Mouse (Mus musculus): ENCODE results near the gene Med12. TPM values are rescaled to one million over a fixed set of nuclear protein-coding genes. Genes with fewer than 3 reads are reported as not detected.

Gene Med12
- polyA plus RNA-seq, 1 experiment from 2014 or later: 17.6 TPM

- Histone ChIP-seq H3K4me2 (ENCODE audit: low read length) (no peak overlapping the region), H3K9ac (ENCODE audit: low read depth, low read length) (no peak overlapping the region), H3K4me1 (ENCODE audit: control insufficient read depth, insufficient read depth, low read depth, low read length) (no peaks in the 10 kb centered on the region), H3K36me3 (ENCODE audit: control insufficient read depth, insufficient read depth, low read length) (no peaks in the 10 kb centered on the region), H3K27me3 (replicated peaks; ENCODE audit: control insufficient read depth, insufficient read depth, low read length) (no peaks in the 10 kb centered on the region), H3K9me3 (ENCODE audit: control insufficient read depth, low read length) (no peaks in the 10 kb centered on the region), H3K27ac (ENCODE audit: low read depth, low read length) (no peak overlapping the region), H3K4me3 (ENCODE audit: low read length) (no peak overlapping the region)
- ATAC-seq: no peak
- WGBS: 49% methylated on average over 4 of the region's 4 CpGs
Measured at GRCm38 (mm10) chrX:101346475-101346874, 72.6 kb downstream of the Med12 start.

Other genes with a start within 250 kb of the Med12 start
- 0.11 TPM in 1 of 2 replicates, not detected in the other for gene Tex11, start 214.4 kb upstream of the Med12 start, polyA plus RNA-seq (2015; fragmentation: Nextera tagmentation; extraction: Ambion mirVana)
- gene Slc7a3, start 188.0 kb upstream of the Med12 start, polyA plus RNA-seq (2015; fragmentation: Nextera tagmentation; extraction: Ambion mirVana): 10.2 and 13.4 TPM in 2 replicates
- gene Snx12, start 51.5 kb upstream of the Med12 start, polyA plus RNA-seq (2015; fragmentation: Nextera tagmentation; extraction: Ambion mirVana): 43.3 and 52.5 TPM in 2 replicates
- gene Foxo4, start 19.5 kb upstream of the Med12 start, polyA plus RNA-seq (2015; fragmentation: Nextera tagmentation; extraction: Ambion mirVana): 0.70 and 1.1 TPM in 2 replicates
- gene Gm614, start 10.0 kb upstream of the Med12 start, polyA plus RNA-seq (2015; fragmentation: Nextera tagmentation; extraction: Ambion mirVana): not detected in 2 replicates
- gene Il2rg, start 5.8 kb upstream of the Med12 start, polyA plus RNA-seq (2015; fragmentation: Nextera tagmentation; extraction: Ambion mirVana): 6.8 and 7.9 TPM in 2 replicates
- gene Gm20489, start 5.0 kb upstream of the Med12 start, polyA plus RNA-seq (2015; fragmentation: Nextera tagmentation; extraction: Ambion mirVana): not detected in 2 replicates
- 88.0 and 92.3 TPM in 2 replicates for gene Nlgn3, start 25.1 kb downstream of the Med12 start, polyA plus RNA-seq (2015; fragmentation: Nextera tagmentation; extraction: Ambion mirVana)
- 1.3 and 2.2 TPM in 2 replicates for gene Gjb1, start 102.3 kb downstream of the Med12 start, polyA plus RNA-seq (2015; fragmentation: Nextera tagmentation; extraction: Ambion mirVana)
- 90.6 and 91.5 TPM in 2 replicates for gene Zmym3, start 146.8 kb downstream of the Med12 start, polyA plus RNA-seq (2015; fragmentation: Nextera tagmentation; extraction: Ambion mirVana)
- 256 and 286 TPM in 2 replicates for gene Nono, start 155.3 kb downstream of the Med12 start, polyA plus RNA-seq (2015; fragmentation: Nextera tagmentation; extraction: Ambion mirVana)
- gene Itgb1bp2, start 175.1 kb downstream of the Med12 start, polyA plus RNA-seq (2015; fragmentation: Nextera tagmentation; extraction: Ambion mirVana): 0.78 and 7.2 TPM in 2 replicates

Data from hindbrain, embryonic 16.5 days (tissue).